Mouse (Mus musculus) heart, embryonic 14.5 days (tissue): ENCODE results near the gene Cpt1a. TPM values are rescaled to one million over a fixed set of nuclear protein-coding genes. Genes with fewer than 3 reads are reported as not detected.

Experiments
- ATAC-seq: fragments of 200-750 bp; cut with Nextera tagmentation; 2 replicates; pipeline ENCODE4 v1.8.0; 2017; ENCODE audit warnings: low read depth, moderate TSS enrichment; ENCODE audit not compliant: insufficient number of reproducible peaks, insufficient read depth, low FRiP score
- H3K27ac ChIP-seq, 2 experiments: fragments of 200-500 bp in 1 of 2; fragments of 300-500 bp in 1 of 2; sonication (generic) in 1 of 2; replicated peaks in 1 of 2; 2 replicates each; pipeline ENCODE4 v1.5.1; 2012 to 2014; ENCODE audit warnings: low read depth in 2 of 2, low read length in 2 of 2, control low read depth in 1 of 2, mild to moderate bottlenecking in 1 of 2, mixed read lengths in 1 of 2; ENCODE audit not compliant: control insufficient read depth in 1 of 2, insufficient read depth in 1 of 2
- H3K27me3 ChIP-seq: fragments of 300-500 bp; sonication (generic); 2 replicates; pipeline ENCODE4 v1.6.1; 2014; ENCODE audit warnings: mild to moderate bottlenecking, low read length, control low read depth; ENCODE audit not compliant: control insufficient read depth, insufficient read depth
- H3K36me3 ChIP-seq: fragments of 300-500 bp; sonication (generic); 2 replicates; pipeline ENCODE4 v1.6.1; 2014; ENCODE audit warnings: mild to moderate bottlenecking, control low read depth, low read length, mixed read lengths; ENCODE audit not compliant: control insufficient read depth, insufficient read depth
- H3K4me1 ChIP-seq, 2 experiments: fragments of 200-500 bp in 1 of 2; fragments of 300-500 bp in 1 of 2; sonication (generic) in 1 of 2; 2 replicates each; pipeline ENCODE4 v1.6.1; 2012 to 2014; ENCODE audit warnings: low read length in 2 of 2, control low read depth in 1 of 2, mixed read lengths in 1 of 2; ENCODE audit not compliant: control insufficient read depth in 2 of 2, insufficient read depth in 2 of 2
- H3K4me2 ChIP-seq: fragments of 300-500 bp; sonication (generic); 2 replicates; pipeline ENCODE4 v1.6.1; 2014; ENCODE audit warnings: mild to moderate bottlenecking, low read length
- H3K4me3 ChIP-seq, 2 experiments: fragments of 200-500 bp in 1 of 2; fragments of 300-500 bp in 1 of 2; sonication (generic) in 1 of 2; 2 replicates each; pipeline ENCODE4 v1.5.1; 2012 to 2014; ENCODE audit warnings: low read length in 2 of 2, mild to moderate bottlenecking in 2 of 2, control low read depth in 1 of 2, low read depth in 1 of 2, moderate library complexity in 1 of 2; ENCODE audit not compliant: control insufficient read depth in 1 of 2, insufficient read depth in 1 of 2
- H3K9ac ChIP-seq: fragments of 300-500 bp; sonication (generic); 2 replicates; pipeline ENCODE4 v1.6.1; 2014; ENCODE audit warnings: mild to moderate bottlenecking, low read length
- H3K9me3 ChIP-seq: fragments of 300-500 bp; sonication (generic); 2 replicates; pipeline ENCODE4 v1.6.1; 2016; ENCODE audit warnings: low read length, control low read depth; ENCODE audit not compliant: control insufficient read depth
- WGBS: fragments of 180-500 bp; shearing (Covaris S2); extraction: QIAGEN DNeasy Blood & Tissue Kit; methylation state at CpG from one replicate; pipeline ENCODE4 v1.1.7; 2014; 5-methylcytosine and 5-hydroxymethylcytosine counted together
- polyA plus RNA-seq: library from polyadenylated mRNA; unstranded; fragments of >200 nt; fragmentation: Nextera tagmentation; extraction: Ambion mirVana; gene quantifications from 2 replicates; pipeline ENCODE4 v1.2.1, GENCODE M21; 2014

Gene Cpt1a
- polyA plus RNA-seq, 1 experiment from 2014 or later: 29.2 TPM

- ATAC-seq: no peak
- WGBS: 53% methylated on average over 3 of the region's 3 CpGs
Observed at GRCm38 (mm10) chr19:3394216-3394615, 72.1 kb downstream of the Cpt1a start.

GRCm38 (mm10) chr19:3400057-3400456 is 77.9 kb downstream of the Cpt1a start:
- Histone ChIP-seq H3K36me3 (peaks cover 3% of the 10 kb centered on the region; the same call in 1 of the 2 replicates), H3K4me1 (peaks cover 5 to 20% of the 10 kb centered on the region in 2 experiments; a peak in 3 of 4 replicates), H3K9ac (no peak overlapping the region), H3K27me3 (no peaks in the 10 kb centered on the region), H3K27ac (no peak overlapping the region), H3K4me3 (no peak overlapping the region), H3K4me2 (no peak overlapping the region), H3K9me3 (0 out of 2 replicates have a peak, but pooled peaks cover 3% of the 10 kb centered on the region)
- 86% methylated on average over 4 of the region's 4 CpGs for WGBS
- ATAC-seq: no peak

More at GRCm38 (mm10) chr19:3394216-3394615, 72.1 kb downstream of the Cpt1a start:
- no peak overlapping the region for H3K27ac ChIP-seq
- H3K4me3 ChIP-seq: no peak overlapping the region
- peaks cover 11 to 26% of the 10 kb centered on the region in 2 experiments for H3K4me1 ChIP-seq
- H3K9ac ChIP-seq: no peak overlapping the region
- no peak overlapping the region for H3K4me2 ChIP-seq
- H3K36me3 ChIP-seq: no peaks in the 10 kb centered on the region
- peaks cover 4% of the 10 kb centered on the region for H3K9me3 ChIP-seq
- no peaks in the 10 kb centered on the region for H3K27me3 ChIP-seq

- Histone ChIP-seq H3K27me3 (no peaks in the 10 kb centered on the region), H3K4me3 (no peak overlapping the region), H3K36me3 (peaks cover 3% of the 10 kb centered on the region; the same call in 1 of the 2 replicates), H3K27ac (no peak overlapping the region), H3K4me2 (no peak overlapping the region), H3K4me1 (peaks cover 5 to 12% of the 10 kb centered on the region in 2 experiments; a peak in 3 of 4 replicates), H3K9me3 (0 out of 2 replicates have a peak, but pooled peaks cover 3% of the 10 kb centered on the region), H3K9ac (no peak overlapping the region)
- no peak for ATAC-seq
- 56% methylated on average over 7 of the region's 7 CpGs for WGBS
Observed at GRCm38 (mm10) chr19:3401504-3401903, 79.4 kb downstream of the Cpt1a start.

- Histone ChIP-seq H3K4me3 (no peak overlapping the region), H3K9me3 (0 out of 2 replicates have a peak, but pooled peaks cover 3% of the 10 kb centered on the region), H3K4me2 (no peak overlapping the region), H3K27me3 (no peaks in the 10 kb centered on the region), H3K27ac (no peak overlapping the region), H3K9ac (no peak overlapping the region), H3K36me3 (peaks cover 3% of the 10 kb centered on the region; the same call in 1 of the 2 replicates), H3K4me1 (peaks cover 5 to 10% of the 10 kb centered on the region in 2 experiments; a peak in 3 of 4 replicates)
- 18% methylated on average over 7 of the region's 7 CpGs for WGBS
- peak; percentile 47; the same call in 1 of the 2 replicates for ATAC-seq
Observed at GRCm38 (mm10) chr19:3401943-3402342, 79.8 kb downstream of the Cpt1a start.

- Histone ChIP-seq H3K9me3 (0 out of 2 replicates have a peak, but pooled peaks cover 3% of the 10 kb centered on the region), H3K36me3 (peaks cover 3% of the 10 kb centered on the region; the same call in 1 of the 2 replicates), H3K9ac (no peak overlapping the region), H3K27me3 (no peaks in the 10 kb centered on the region), H3K4me2 (no peak overlapping the region), H3K27ac (no peak overlapping the region), H3K4me1 (peaks cover 5 to 10% of the 10 kb centered on the region in 2 experiments; a peak in 3 of 4 replicates), H3K4me3 (no peak overlapping the region)
- ATAC-seq: no peak
- WGBS: 49% methylated on average over 6 of the region's 6 CpGs
Observed at GRCm38 (mm10) chr19:3402390-3402789, 80.3 kb downstream of the Cpt1a start.

GRCm38 (mm10) chr19:3404030-3404429 is 81.9 kb downstream of the Cpt1a start:
- H3K4me1 ChIP-seq: peaks cover 5 to 10% of the 10 kb centered on the region in 2 experiments; a peak in 3 of 4 replicates
- H3K36me3 ChIP-seq: peaks cover 3% of the 10 kb centered on the region; the same call in 1 of the 2 replicates
- H3K9me3 ChIP-seq: 0 out of 2 replicates have a peak, but pooled peaks cover 3% of the 10 kb centered on the region
- no peak overlapping the region for H3K9ac ChIP-seq
- ATAC-seq: no peak
- H3K4me2 ChIP-seq: no peak overlapping the region
- no peak overlapping the region for H3K27ac ChIP-seq
- WGBS: 82% methylated on average over 7 of the region's 7 CpGs
- H3K4me3 ChIP-seq: no peak overlapping the region
- no peaks in the 10 kb centered on the region for H3K27me3 ChIP-seq

- no peak for ATAC-seq
- Histone ChIP-seq H3K9ac (no peak overlapping the region), H3K27ac (no peak overlapping the region), H3K4me2 (no peak overlapping the region), H3K4me3 (no peak overlapping the region), H3K27me3 (no peaks in the 10 kb centered on the region; the same call in 1 of the 2 replicates), H3K4me1 (peaks cover 5 to 10% of the 10 kb centered on the region in 2 experiments; a peak in 3 of 4 replicates), H3K9me3 (0 out of 2 replicates have a peak, but pooled peaks cover 3% of the 10 kb centered on the region), H3K36me3 (peaks cover 3% of the 10 kb centered on the region; the same call in 1 of the 2 replicates)
- 56% methylated on average over 1 of the region's 1 CpGs for WGBS
Observed at GRCm38 (mm10) chr19:3405531-3406281, 83.6 kb downstream of the Cpt1a start.
